Mouse (Mus musculus) liver, embryonic 13.5 days (tissue): ENCODE data around the gene Cpsf4. TPM values are rescaled to one million over a fixed set of nuclear protein-coding genes. Genes with fewer than 3 reads are reported as not detected.
"Not testable (repeated sequence)": the region's sequence is repeated elsewhere in the genome, so short reads cannot be mapped to it uniquely, and the experiment has no call there.

Source experiments
- ATAC-seq: fragments of 200-750 bp; cut with Nextera tagmentation; 2 replicates; pipeline ENCODE4 v1.8.0; 2017; ENCODE audit warnings: low read depth, mild to moderate bottlenecking, moderate number of reproducible peaks, moderate library complexity
- DNase-seq: peaks from one replicate; pipeline ENCODE4 v3.0.0; 2022
- H3K27ac ChIP-seq: fragments of 300-500 bp; sonication (generic); 2 replicates; pipeline ENCODE4 v1.5.1; 2015; ENCODE audit warnings: moderate library complexity, mild to moderate bottlenecking, inconsistent platforms
- H3K27me3 ChIP-seq: fragments of 300-500 bp; sonication (generic); 2 replicates; pipeline ENCODE4 v1.6.1; 2015; ENCODE audit warnings: mild to moderate bottlenecking, inconsistent platforms
- H3K36me3 ChIP-seq: fragments of 300-500 bp; sonication (generic); 2 replicates; pipeline ENCODE4 v1.6.1; 2015; ENCODE audit warnings: mild to moderate bottlenecking, inconsistent platforms
- H3K4me1 ChIP-seq: fragments of 300-500 bp; sonication (generic); replicated peaks from 2 replicates; pipeline ENCODE4 v1.6.1; 2015; ENCODE audit warnings: inconsistent platforms
- H3K4me2 ChIP-seq: fragments of 300-500 bp; sonication (generic); 2 replicates; pipeline ENCODE4 v1.6.1; 2015; ENCODE audit warnings: inconsistent platforms, mild to moderate bottlenecking, moderate library complexity
- H3K4me3 ChIP-seq: fragments of 300-500 bp; sonication (generic); replicated peaks from 2 replicates; pipeline ENCODE4 v1.5.1; 2015; ENCODE audit warnings: mild to moderate bottlenecking, inconsistent platforms
- H3K9ac ChIP-seq: fragments of 300-500 bp; sonication (generic); 2 replicates; pipeline ENCODE4 v1.6.1; 2015; ENCODE audit warnings: mild to moderate bottlenecking, inconsistent platforms
- H3K9me3 ChIP-seq: fragments of 300-500 bp; sonication (generic); replicated peaks from 2 replicates; pipeline ENCODE4 v1.6.1; 2016; ENCODE audit warnings: inconsistent platforms
- WGBS: fragments of 180-500 bp; shearing (Covaris S2); methylation state at CpG from one replicate; pipeline ENCODE4 v1.1.7; 2015; ENCODE audit not compliant: insufficient replicate concordance; 5-methylcytosine and 5-hydroxymethylcytosine counted together
- polyA plus RNA-seq: library from polyadenylated mRNA; unstranded; fragments of >200 nt; fragmentation: Nextera tagmentation; extraction: Ambion mirVana; gene quantifications from 2 replicates; pipeline ENCODE4 v1.2.1, GENCODE M21; 2015

The Cpsf4 gene
- polyA plus RNA-seq, 1 experiment from 2014 or later: 32.4 TPM

- not testable (repeated sequence) for H3K4me2 ChIP-seq, H3K9me3 ChIP-seq, H3K4me3 ChIP-seq, H3K27me3 ChIP-seq, ATAC-seq, H3K9ac ChIP-seq, DNase-seq, H3K27ac ChIP-seq
- WGBS: 83% methylated on average over 6 of the region's 6 CpGs
- Histone ChIP-seq H3K4me1 (peaks cover 24% of the 10 kb centered on the region), H3K36me3 (peaks cover 89% of the 10 kb centered on the region)
Measured at GRCm38 (mm10) chr5:145133275-145133674, 33.7 kb upstream of the Cpsf4 start.

GRCm38 (mm10) chr5:145138836-145139235 lies 28.2 kb upstream of the Cpsf4 start:
- peak overlapping the region; percentile 95; the same call in 1 of the 2 replicates for H3K27ac ChIP-seq
- DNase-seq (no peak), ATAC-seq (no peak)
- peak overlapping the region; percentile 95 for H3K9ac ChIP-seq
- H3K27me3 ChIP-seq: no peaks in the 10 kb centered on the region
- peaks cover 52% of the 10 kb centered on the region for H3K4me1 ChIP-seq
- H3K9me3 ChIP-seq: no peaks in the 10 kb centered on the region
- peaks cover 59% of the 10 kb centered on the region for H3K36me3 ChIP-seq
- 12% methylated on average over 6 of the region's 6 CpGs for whole genome bisulfite sequencing
- peak overlapping the region; percentile 96 for H3K4me3 ChIP-seq
- H3K4me2 ChIP-seq: peak overlapping the region; percentile 93

DNA sequence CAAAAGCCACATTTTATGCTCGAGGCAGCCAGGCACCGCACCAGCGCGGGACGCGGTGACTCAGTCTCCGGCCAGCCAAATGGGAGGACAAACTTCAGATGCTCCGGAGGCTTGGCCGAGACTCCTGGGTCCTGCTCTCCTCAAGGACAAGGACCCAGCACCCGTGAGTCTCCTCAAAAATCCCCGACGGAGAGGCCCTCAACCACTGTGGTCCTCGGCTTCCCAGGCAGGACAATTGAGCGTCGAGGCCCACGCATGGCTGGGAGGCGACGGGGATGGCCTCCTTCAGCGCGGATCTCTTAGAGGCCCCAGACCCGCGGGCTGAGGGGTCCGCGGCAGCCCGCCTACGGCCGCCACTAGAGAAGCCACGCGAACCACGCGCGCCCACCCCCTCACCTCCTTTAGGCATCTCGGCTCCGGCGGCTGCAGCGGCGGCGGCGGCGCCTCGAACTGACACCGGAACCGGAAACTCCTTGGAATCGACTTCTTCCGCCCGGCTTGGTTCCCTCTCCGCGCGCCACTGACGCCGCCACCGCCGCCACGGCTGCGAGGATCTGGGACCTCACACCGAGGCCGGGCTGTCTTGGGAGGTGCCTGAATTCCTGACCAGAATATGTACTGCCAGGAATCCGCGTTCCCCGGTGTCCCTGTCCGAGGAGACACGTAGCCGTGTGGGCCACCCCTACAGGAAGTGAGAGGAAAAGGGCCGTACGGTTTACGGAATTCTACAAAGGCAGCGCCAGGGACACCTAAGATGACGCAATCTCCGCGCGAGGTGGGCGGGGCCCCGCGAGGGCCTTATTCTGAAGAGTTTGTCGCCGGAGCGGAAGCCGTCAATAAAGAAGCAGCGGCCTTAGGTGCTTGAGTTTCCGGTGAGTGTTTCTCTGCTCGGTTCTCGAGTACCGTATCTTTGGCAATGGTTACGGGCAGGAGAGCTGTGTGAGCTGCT lies 27.2 kb upstream of the Cpsf4 start, which contains the start of the genes Pdap1 and Bud31:
Gene Pdap1, minus strand, starts transcription at position 668 of the 949 bp plus-strand sequence.
Gene Bud31, plus strand, starts transcription at position 792 of the 949 bp plus-strand sequence.
- under 1% methylated on average over 84 of the region's 84 CpGs for WGBS
- no peaks in the 10 kb centered on the region for H3K27me3 ChIP-seq
- H3K4me3 ChIP-seq: peak within 1 kb of the TSS; percentile 96
- H3K4me1 ChIP-seq: peaks cover 52% of the 10 kb centered on the region
- DNase-seq (peak; percentile 91), ATAC-seq (peak; percentile 88)
- no peaks in the 10 kb centered on the region for H3K9me3 ChIP-seq
- peak within 1 kb of the TSS; percentile 95 for H3K9ac ChIP-seq
- H3K36me3 ChIP-seq: peaks cover 59% of the 10 kb centered on the region
- H3K27ac ChIP-seq: peak within 1 kb of the TSS; percentile 95
- H3K4me2 ChIP-seq: peak within 1 kb of the TSS; percentile 93

GRCm38 (mm10) chr5:145140611-145141010 lies 26.4 kb upstream of the Cpsf4 start:
- DNase-seq (peak; percentile 24), ATAC-seq (peak; percentile 50)
- Histone ChIP-seq H3K4me2 (peak overlapping the region; percentile 93), H3K9ac (peak overlapping the region; percentile 95), H3K36me3 (peaks cover 59% of the 10 kb centered on the region), H3K4me3 (peak overlapping the region; percentile 96), H3K27me3 (no peaks in the 10 kb centered on the region), H3K9me3 (no peaks in the 10 kb centered on the region), H3K4me1 (peaks cover 52% of the 10 kb centered on the region), H3K27ac (peak overlapping the region; percentile 95)
- under 1% methylated on average over 18 of the region's 18 CpGs for WGBS

GRCm38 (mm10) chr5:145147748-145148147 lies 19.3 kb upstream of the Cpsf4 start:
- Histone ChIP-seq H3K4me1 (peaks cover 42% of the 10 kb centered on the region), H3K27ac (no peak overlapping the region), H3K4me2 (no peak overlapping the region), H3K27me3 (no peaks in the 10 kb centered on the region), H3K36me3 (peaks cover 100% of the 10 kb centered on the region), H3K9ac (no peak overlapping the region), H3K4me3 (no peak overlapping the region), H3K9me3 (no peaks in the 10 kb centered on the region)
- DNase-seq (no peak), ATAC-seq (no peak)
- WGBS: 84% methylated on average over 5 of the region's 5 CpGs

DNA sequence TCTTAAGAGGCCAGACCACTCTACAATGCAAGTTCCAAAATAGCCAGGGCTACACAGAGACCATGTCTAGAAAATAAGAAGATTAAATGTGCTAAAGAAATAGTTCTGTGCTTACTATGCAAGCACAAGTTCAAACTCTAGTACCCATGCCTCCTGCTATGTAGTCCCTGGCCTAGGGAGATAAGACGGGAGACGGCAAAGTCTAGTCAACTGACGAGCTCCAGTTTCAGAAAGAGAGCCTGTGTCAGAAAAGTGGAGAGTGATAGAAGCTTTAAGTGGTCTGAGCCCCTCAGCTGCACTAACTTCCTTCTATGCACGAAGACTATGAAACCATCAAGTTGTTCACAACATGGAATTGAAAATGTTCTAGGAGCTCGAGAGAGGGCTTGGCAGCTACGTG lies 17.7 kb upstream of the Cpsf4 start:
- Histone ChIP-seq H3K4me2 (no peak overlapping the region), H3K27me3 (no peaks in the 10 kb centered on the region), H3K36me3 (peaks cover 100% of the 10 kb centered on the region), H3K4me1 (peaks cover 46% of the 10 kb centered on the region), H3K9ac (no peak overlapping the region), H3K9me3 (no peaks in the 10 kb centered on the region), H3K4me3 (no peak overlapping the region), H3K27ac (peak overlapping the region; percentile 69)
- 36% methylated on average over 6 of the region's 6 CpGs for WGBS
- peak; percentile 65 for ATAC-seq
- peak; percentile 29 for DNase-seq

GRCm38 (mm10) chr5:145152690-145153089 lies 14.3 kb upstream of the Cpsf4 start:
- 46% methylated on average over 5 of the region's 5 CpGs for WGBS
- ATAC-seq (peak; percentile 60), DNase-seq (peak; percentile 40)
- Histone ChIP-seq H3K9me3 (no peaks in the 10 kb centered on the region), H3K27me3 (no peaks in the 10 kb centered on the region), H3K4me3 (no peak overlapping the region), H3K27ac (peak overlapping the region; percentile 75), H3K36me3 (peaks cover 90% of the 10 kb centered on the region), H3K4me2 (peak overlapping the region; percentile 24; the same call in 1 of the 2 replicates), H3K9ac (peak overlapping the region; percentile 17; the same call in 1 of the 2 replicates), H3K4me1 (peaks cover 46% of the 10 kb centered on the region)

DNA sequence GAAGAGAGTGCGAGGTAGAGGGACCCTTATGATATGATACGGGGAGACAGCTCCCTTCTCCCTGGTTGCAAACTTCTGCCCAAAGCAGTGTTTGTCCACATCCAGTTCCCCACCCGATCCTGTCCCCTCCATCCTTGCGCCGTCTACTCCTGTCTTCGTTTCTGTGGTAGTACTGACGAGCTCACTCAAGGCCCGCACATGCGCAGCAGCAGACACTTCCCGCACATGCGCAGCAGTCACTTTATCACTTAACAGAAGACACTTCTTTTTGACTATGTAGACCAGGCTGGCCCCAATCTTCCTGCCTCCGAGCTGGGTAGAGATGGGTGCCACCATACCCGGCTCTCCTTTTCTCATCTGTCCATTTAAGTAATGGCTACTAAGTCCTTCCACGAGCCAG lies 5.7 kb upstream of the Cpsf4 start:
- no peaks in the 10 kb centered on the region for H3K27me3 ChIP-seq
- no peak overlapping the region for H3K9ac ChIP-seq
- peaks cover 78% of the 10 kb centered on the region for H3K36me3 ChIP-seq
- H3K9me3 ChIP-seq: no peaks in the 10 kb centered on the region
- DNase-seq: no peak
- WGBS: 89% methylated on average over 14 of the region's 14 CpGs
- no peak overlapping the region for H3K27ac ChIP-seq
- no peak overlapping the region for H3K4me3 ChIP-seq
- no peak overlapping the region for H3K4me2 ChIP-seq
- peaks cover 18% of the 10 kb centered on the region for H3K4me1 ChIP-seq
- ATAC-seq: no peak

GRCm38 (mm10) chr5:145164710-145165109 lies 2.3 kb upstream of the Cpsf4 start:
- 57% methylated on average over 3 of the region's 3 CpGs for WGBS
- Histone ChIP-seq H3K4me2 (peak overlapping the region; percentile 82; the same call in 1 of the 2 replicates), H3K4me3 (no peak overlapping the region), H3K27ac (no peak overlapping the region; the same call in 1 of the 2 replicates), H3K9ac (peak overlapping the region; percentile 99; the same call in 1 of the 2 replicates), H3K9me3 (no peaks in the 10 kb centered on the region), H3K36me3 (peaks cover 55% of the 10 kb centered on the region), H3K4me1 (peaks cover 37% of the 10 kb centered on the region), H3K27me3 (no peaks in the 10 kb centered on the region)
- DNase-seq (no peak), ATAC-seq (no peak)

- Histone ChIP-seq H3K36me3 (peaks cover 53% of the 10 kb centered on the region), H3K4me2 (peak overlapping the region; percentile 82), H3K27ac (no peak overlapping the region), H3K4me1 (peaks cover 40% of the 10 kb centered on the region), H3K4me3 (peak overlapping the region; percentile 99; the same call in 1 of the 2 replicates), H3K9ac (peak overlapping the region; percentile 99; the same call in 1 of the 2 replicates), H3K9me3 (no peaks in the 10 kb centered on the region), H3K27me3 (no peaks in the 10 kb centered on the region)
- DNase-seq: no peak
- no peak for ATAC-seq
- 88% methylated on average over 15 of the region's 15 CpGs for WGBS
Measured at GRCm38 (mm10) chr5:145165184-145165583, 1.8 kb upstream of the Cpsf4 start.

DNA sequence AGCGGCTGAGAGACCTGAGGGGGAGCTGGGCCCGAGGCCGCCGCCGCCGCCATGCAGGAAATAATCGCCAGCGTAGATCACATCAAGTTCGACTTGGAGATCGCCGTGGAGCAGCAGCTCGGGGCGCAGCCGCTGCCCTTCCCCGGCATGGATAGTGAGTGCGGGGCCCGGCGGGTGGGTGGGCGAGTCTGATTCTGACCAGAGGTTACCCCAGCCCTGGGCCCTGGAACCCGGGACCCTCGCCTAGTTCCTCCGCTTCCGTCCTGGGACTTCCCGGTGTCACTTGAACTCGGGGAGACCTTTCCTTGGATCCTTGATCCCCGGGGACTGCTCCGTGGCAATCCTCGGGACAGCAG lies 271 bp downstream of the Cpsf4 start:
- H3K4me3 ChIP-seq: peak overlapping the region; percentile 99
- peaks cover 46% of the 10 kb centered on the region for H3K4me1 ChIP-seq
- peak overlapping the region; percentile 82 for H3K4me2 ChIP-seq
- H3K36me3 ChIP-seq: peaks cover 56% of the 10 kb centered on the region
- under 1% methylated on average over 28 of the region's 28 CpGs for WGBS
- no peaks in the 10 kb centered on the region for H3K27me3 ChIP-seq
- H3K27ac ChIP-seq: peak overlapping the region; percentile 87
- H3K9ac ChIP-seq: peak overlapping the region; percentile 99
- DNase-seq (no peak), ATAC-seq (peak; percentile 12)
- no peaks in the 10 kb centered on the region for H3K9me3 ChIP-seq
